Mouse (Mus musculus): ENCODE data around the gene Lin37.
A peak's percentile ranks its signal among the peaks of the same experiment; 100 is the strongest.

Gene Lin37

GRCm38 (mm10) chr7:30552102-30553020 is 7.3 kb downstream of the Lin37 start, which contains the start of the genes Hspb6 and Proser3:
Hspb6 (plus strand) TSS chr7:30552178.
Proser3 (minus strand) TSS chr7:30552299.
- peak; percentile 99 for DNase-seq (ENCODE audit: low read depth)

GRCm38 (mm10) chr7:30551445-30552101 is 8.1 kb downstream of the Lin37 start:
- no peak for DNase-seq (ENCODE audit: low read depth)

DNA sequence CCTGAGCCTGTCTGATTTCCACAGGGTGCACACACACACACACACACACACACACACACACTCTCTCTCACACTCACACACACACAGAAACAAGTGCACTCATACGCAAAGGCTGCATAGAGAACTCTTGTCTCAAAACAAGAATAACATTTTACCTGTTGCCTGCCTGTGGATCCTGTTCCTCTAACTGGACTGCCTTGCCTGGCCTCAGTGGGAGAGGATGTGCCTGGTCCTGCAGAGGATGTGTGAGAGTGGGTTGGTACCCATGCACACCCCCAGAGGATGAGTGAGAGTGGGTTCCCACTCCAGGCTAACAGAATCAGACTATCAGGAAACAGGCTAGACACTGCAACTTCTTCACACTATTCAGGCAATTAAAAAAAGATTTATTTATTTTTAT is 9.0 kb downstream of the Lin37 start:
- no peak for DNase-seq (ENCODE audit: low read depth)

DNA sequence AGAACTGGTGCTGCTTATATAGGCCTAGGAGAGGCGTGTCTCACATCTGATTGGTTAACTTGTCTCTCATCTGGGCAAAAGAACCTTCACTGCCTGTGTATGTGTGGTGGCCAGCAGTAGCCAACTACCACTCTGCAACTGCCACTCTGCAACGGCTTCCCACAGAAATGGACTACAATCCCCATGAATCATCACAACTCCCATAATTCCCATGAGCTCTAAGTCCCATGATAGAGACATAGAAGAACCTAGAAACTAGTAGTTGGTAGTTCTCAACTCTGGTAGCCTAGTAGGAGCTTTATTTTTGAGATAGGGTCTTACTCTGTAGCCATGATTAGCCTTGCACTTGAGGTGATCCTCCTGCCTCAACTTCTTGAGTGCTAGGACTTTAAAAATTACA is 9.8 kb downstream of the Lin37 start:
- no peak for DNase-seq (ENCODE audit: low read depth)

DNA sequence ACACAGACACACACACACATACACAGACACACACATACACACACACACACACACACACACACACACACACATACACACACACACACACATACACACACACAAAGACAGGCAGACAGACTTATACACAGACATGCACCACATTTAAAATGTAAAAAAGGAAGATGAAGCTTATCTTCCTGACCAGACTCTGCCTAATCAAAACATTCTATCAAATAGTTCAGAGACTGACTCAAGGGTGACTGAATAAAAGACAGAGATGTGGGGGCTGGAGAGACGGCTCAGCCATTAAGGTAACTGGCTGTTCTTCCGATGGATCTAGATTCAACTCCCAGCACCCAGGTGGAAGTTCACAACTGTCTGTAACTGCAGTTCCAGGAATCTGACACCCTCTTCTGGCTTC is 15.3 kb downstream of the Lin37 start:
- no peak for DNase-seq (ENCODE audit: low read depth)

DNA sequence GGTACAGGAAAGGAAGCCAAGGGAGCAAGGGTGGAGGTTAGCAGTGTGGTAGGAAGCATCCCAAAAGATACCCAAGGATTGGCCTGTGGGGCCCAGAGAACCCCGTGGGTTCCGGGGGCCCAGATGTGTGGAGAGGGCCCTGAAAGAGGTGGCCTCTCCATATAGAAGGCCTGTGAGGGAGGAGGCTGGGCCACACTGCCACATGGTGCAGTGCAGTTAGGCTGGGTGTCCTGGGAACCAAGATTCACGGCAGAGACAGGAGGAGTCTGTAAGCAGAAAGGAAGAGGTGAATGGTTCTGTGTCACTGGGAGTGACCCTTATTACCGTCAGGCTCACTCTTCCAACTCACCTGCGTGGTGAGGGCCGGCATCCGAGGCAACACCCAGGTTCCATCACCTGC is 19.1 kb downstream of the Lin37 start:
- no peak for DNase-seq (ENCODE audit: low read depth)

- peak; percentile 99 for DNase-seq (ENCODE audit: low read depth)
Measured at GRCm38 (mm10) chr7:30534633-30535577, 24.7 kb downstream of the Lin37 start, which contains the start of gene Arhgap33. Arhgap33 (minus strand) TSS chr7:30535060.

- no peak for DNase-seq (ENCODE audit: low read depth)
Measured at GRCm38 (mm10) chr7:30533941-30534632, 25.6 kb downstream of the Lin37 start.

GRCm38 (mm10) chr7:30532931-30533330 is 26.7 kb downstream of the Lin37 start:
- DNase-seq (ENCODE audit: low read depth): no peak

DNA sequence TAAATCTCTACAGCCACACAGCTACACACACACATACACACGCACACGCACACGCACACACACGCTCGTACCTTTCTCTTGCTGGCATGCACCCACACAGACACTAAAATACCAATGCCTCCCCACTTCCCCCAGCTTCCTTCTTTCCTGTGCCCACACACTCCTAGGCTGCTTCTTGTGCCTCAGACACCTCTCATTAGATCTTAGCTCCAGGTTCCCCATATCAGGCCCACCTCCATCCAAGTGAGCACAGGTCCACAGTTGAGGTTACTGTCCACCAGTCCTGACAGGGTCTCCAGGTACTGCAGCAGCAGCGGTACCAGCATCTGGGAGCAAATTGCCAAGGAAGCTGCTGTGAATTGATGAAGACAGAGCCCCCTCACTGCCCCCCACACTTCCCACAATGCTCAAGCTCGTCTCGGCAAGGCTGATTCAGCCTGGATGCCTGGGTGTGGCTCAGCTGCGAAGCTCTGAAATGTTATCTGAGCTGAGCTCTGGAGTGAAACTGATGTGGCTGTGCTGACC is 28.3 kb downstream of the Lin37 start:
- no peak for DNase-seq (ENCODE audit: low read depth)

DNA sequence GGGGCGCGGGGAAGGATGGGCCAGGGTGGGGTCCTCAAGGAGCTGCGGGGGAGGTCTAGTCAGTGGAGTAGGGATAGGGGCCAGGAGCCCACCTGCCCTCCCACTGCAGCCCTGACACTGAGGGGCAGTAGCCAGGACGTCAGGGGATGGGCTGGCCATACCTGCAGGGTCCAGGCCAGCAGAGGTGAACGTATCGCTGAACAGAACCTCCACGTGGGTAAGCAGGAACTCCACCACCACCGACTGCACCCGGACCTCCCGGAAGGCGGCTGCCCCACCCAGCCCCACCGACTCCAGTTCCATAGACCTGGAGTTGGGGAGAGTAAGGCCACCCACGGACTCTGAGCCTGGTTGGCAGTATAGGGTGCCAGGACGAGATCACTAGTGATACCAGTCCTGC is 32.7 kb downstream of the Lin37 start:
- DNase-seq (ENCODE audit: low read depth): no peak

GRCm38 (mm10) chr7:30526399-30526798 is 33.2 kb downstream of the Lin37 start:
- DNase-seq (ENCODE audit: low read depth): no peak

DNA sequence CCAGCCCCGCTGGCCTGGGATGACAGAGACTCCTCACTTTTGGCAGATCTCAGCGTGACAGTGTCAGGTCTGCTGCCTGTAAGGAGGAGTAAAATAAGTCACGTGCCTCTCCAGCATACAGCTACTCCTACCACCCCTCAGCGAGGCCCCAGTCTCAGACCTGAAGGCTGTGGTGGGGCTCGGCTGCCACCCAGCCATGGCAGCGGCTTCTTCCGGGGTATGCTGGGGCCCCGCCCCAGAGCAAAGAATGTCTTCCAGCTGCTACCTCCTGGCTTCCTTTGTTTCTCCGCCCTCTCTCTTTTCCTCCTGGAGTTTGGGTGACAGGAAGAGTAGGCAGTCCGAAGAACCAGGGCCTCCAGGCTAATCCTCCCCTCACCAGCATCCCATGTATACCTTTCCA is 33.7 kb downstream of the Lin37 start:
- DNase-seq (ENCODE audit: low read depth): no peak

DNA sequence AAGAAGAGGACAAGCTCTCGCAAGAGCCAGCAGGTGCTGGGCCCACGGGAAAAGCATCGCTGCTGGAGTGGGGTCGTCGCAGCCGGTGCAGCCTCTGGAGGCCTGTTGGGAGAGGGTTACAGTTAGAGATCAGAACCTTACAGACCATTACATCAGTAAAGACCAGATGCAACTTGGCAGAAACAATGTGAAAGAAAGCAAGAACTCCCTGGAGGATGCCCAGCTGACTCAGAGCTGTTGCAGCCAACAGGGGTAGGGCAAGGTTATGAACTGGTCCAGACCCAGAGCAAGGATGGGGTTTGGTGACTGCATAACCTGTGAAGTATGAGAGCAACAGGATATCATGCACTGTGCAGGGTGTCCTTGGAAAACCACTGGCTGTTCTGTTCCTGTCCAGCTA is 35.2 kb downstream of the Lin37 start:
- no peak for DNase-seq (ENCODE audit: low read depth)

DNA sequence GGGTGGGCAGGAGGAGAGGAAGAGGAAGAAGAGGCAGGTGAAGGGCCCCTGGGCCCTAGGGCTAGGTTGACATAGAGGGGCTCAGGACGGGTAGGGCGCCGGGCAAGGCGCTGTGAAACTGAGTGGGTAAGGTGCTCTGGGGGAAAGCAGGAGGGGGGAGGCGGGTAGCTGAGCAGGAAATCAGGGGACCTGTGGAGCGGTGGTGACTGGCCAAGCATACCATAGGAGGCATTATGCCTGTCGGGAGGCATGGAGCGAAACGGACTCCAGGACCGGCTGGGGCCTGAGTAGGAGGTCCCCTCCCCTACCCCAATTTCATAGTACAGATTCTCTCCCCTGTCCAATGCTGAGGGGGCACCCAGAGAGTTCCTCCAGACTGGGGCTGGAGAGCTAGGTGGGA is 36.8 kb downstream of the Lin37 start:
- no peak for DNase-seq (ENCODE audit: low read depth)

- no peak for DNase-seq (ENCODE audit: low read depth)
Measured at GRCm38 (mm10) chr7:30520856-30521255, 38.8 kb downstream of the Lin37 start.

DNA sequence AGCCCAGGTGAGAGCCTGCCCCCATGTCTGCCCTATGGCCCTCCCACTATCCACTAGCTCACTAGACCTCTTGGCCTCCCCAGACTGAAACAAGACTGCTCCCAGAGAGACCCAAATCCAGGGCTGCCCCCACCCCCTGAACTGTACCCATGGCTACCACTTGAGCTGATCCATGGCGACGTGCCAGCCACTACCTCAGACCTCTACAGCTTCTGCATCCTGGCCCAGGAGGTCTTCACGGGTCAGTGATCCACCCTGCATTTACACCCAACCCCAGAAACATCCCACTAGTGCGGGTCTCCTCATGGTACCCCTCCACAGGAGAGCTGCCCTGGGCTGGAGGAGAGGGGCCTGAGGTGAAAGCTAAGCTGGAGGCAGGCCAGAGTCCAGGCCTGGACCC is 39.2 kb downstream of the Lin37 start:
- DNase-seq (ENCODE audit: low read depth): no peak

- DNase-seq (ENCODE audit: low read depth): no peak
Measured at GRCm38 (mm10) chr7:30518325-30518724, 41.3 kb downstream of the Lin37 start.

GRCm38 (mm10) chr7:30515003-30515760 is 44.5 kb downstream of the Lin37 start:
- no peak for DNase-seq (ENCODE audit: low read depth)

DNA sequence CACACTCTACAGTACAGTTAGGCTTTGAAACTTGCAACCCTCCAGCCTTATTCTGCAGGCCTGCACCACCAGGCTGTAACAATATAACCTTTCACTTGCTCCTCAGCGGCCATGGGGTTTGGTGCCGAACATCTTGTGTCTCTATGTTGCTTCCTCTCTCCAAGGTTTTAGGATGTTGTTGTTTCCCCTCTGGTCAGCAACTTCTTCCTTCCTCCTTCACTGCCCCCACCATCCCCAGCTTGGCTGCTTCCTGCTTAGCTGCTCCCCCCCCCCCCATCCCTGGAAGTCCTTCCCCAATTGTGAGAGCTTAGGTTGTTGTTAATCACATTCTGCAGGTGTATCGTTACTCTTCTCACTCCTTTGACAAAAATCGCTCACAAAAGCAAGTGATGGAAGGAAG is 51.6 kb downstream of the Lin37 start:
- no peak for DNase-seq (ENCODE audit: low read depth)
